Mouse (Mus musculus) right cerebral cortex, postnatal 4 days (tissue): ENCODE results near the gene Wdr95.

Source experiments
- DNase-seq: peaks from one replicate; pipeline ENCODE4 v3.0.0-alpha.2; 2022

The Wdr95 gene

GRCm38 (mm10) chr5:149584154-149584655, 55.7 kb downstream of the Wdr95 start:
- DNase-seq = no peak

GRCm38 (mm10) chr5:149585231-149585630, 56.8 kb downstream of the Wdr95 start:
- DNase-seq = no peak

GRCm38 (mm10) chr5:149585910-149586309, 57.4 kb downstream of the Wdr95 start:
- no peak for DNase-seq

GRCm38 (mm10) chr5:149587327-149587895, 58.9 kb downstream of the Wdr95 start:
- no peak for DNase-seq

GRCm38 (mm10) chr5:149588814-149589534, 60.5 kb downstream of the Wdr95 start:
- DNase-seq = no peak

GRCm38 (mm10) chr5:149589932-149590331, 61.5 kb downstream of the Wdr95 start:
- DNase-seq = no peak

GRCm38 (mm10) chr5:149594215-149594614, 65.7 kb downstream of the Wdr95 start:
- DNase-seq = no peak

- no peak for DNase-seq
Measured at GRCm38 (mm10) chr5:149597351-149597750, 68.9 kb downstream of the Wdr95 start.

GRCm38 (mm10) chr5:149601996-149602395, 73.5 kb downstream of the Wdr95 start:
- no peak for DNase-seq

GRCm38 (mm10) chr5:149603241-149603640, 74.8 kb downstream of the Wdr95 start:
- no peak for DNase-seq

GRCm38 (mm10) chr5:149607083-149607720, 78.7 kb downstream of the Wdr95 start:
- DNase-seq = no peak

- DNase-seq = no peak
Measured at GRCm38 (mm10) chr5:149611476-149612164, 83.1 kb downstream of the Wdr95 start.

- DNase-seq = no peak
Measured at GRCm38 (mm10) chr5:149612165-149612518, 83.7 kb downstream of the Wdr95 start.

GRCm38 (mm10) chr5:149612740-149613139, 84.3 kb downstream of the Wdr95 start:
- DNase-seq = no peak

GRCm38 (mm10) chr5:149616138-149616537, 87.7 kb downstream of the Wdr95 start:
- DNase-seq = no peak

- DNase-seq = no peak
Measured at GRCm38 (mm10) chr5:149616817-149617216, 88.3 kb downstream of the Wdr95 start.

- DNase-seq = no peak
Measured at GRCm38 (mm10) chr5:149617776-149618425, 89.4 kb downstream of the Wdr95 start.

GRCm38 (mm10) chr5:149622152-149622551, 93.7 kb downstream of the Wdr95 start:
- no peak for DNase-seq

- no peak for DNase-seq
Measured at GRCm38 (mm10) chr5:149622644-149623043, 94.2 kb downstream of the Wdr95 start.

- no peak for DNase-seq
Measured at GRCm38 (mm10) chr5:149623815-149624675, 95.6 kb downstream of the Wdr95 start.

- no peak for DNase-seq
Measured at GRCm38 (mm10) chr5:149625547-149625946, 97.1 kb downstream of the Wdr95 start.
